Mouse (Mus musculus) retina, embryonic 14.5 days (tissue): ENCODE data around the gene B3gat3.

ENCODE experiments used
- DNase-seq: peaks from one replicate; pipeline ENCODE4 v3.0.0-alpha.2; 2015; ENCODE audit warnings: low spot score

The B3gat3 gene

DNA sequence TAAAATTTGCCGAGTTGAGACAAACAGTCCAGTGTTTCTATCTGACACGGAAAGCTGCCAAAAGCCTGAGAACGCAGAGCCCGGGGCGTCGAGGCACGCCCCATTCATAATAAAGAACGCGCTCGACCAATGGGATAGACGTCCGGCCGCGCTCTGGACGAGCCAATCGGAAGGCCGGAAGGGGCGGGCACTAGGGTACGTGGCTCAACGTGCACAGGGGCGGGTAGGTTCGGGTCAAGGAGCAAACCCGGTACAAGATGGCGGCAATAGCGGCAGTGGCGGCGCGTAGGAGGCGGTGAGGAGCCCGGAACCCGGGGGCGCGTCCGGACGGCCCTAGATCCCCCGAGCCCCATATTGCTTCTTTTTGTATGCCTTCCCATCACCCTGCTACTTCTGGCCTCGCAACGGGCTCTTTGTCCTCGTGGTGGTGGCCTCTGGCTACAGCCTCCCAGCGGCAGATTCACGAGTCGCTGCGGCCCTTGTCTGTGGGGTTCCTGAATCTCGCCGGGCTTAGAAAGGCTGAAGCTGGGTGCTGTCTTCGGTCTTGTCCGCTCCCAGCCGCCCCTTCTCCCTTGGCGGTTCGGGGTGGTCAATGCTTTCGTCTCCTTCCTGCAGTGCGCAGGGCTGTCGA, 22.2 kb upstream of the B3gat3 start, which contains the start of gene Ganab:
Ganab (plus strand) TSS at position 207 of the 631 bp plus-strand sequence.
- peak; percentile 98 for DNase-seq

DNA sequence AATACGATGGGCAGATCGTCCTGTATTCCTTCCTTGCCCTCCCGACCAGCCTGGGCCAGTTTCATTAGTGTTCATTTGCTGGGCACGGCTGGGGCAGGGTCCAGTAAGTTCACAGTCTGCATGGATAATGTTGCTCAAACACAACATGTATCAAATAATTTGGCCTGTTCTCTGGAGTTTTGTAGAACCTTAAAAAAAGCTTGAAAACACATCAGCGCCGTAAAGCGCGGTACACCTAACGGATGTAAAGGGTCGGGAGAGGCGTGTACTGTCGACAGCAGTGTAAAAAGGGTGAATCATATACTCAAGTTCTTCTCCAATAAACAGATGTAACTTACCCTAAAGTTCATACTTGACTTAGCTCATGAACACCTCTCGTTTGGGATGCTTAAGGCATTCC, 21.6 kb upstream of the B3gat3 start:
- no peak for DNase-seq

DNA sequence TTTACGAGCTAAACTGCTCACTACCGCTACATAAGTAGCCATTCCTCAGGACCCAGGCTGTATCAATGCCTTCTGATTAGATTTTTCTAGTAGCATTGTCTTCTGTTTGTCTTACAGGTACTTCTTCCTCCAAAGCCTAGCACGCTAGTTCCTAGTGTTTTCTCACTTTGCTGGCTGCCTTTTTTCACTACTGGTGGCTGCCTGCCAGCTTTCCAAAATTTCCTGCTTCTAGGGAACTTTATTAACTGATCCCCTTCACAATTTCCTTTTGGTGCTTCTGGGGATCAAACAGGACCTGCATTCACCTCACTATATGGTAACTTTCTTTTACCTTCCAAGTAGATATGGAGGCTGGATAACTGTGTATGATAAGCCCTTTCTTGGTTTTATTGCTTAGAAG, 21.1 kb upstream of the B3gat3 start:
- DNase-seq: no peak

DNA sequence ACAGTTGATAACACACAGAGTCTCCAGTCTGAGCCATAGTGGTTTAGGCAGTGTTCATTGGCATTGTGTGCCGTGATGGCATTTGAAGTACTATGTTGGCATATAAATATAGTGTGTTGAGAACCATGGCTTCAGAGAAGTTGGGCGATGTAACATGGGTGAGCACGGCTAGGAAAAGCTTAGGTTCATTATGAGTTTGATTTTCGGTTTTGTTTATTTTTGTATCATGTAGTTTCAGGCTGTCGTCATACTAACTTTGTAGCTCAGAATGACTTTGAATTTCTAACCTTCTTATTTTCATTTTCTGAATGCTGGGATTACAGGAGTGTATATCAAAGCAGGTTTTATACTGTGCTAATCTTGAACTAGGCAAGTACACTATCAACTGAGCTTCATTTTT, 16.8 kb upstream of the B3gat3 start:
- DNase-seq: no peak

DNA sequence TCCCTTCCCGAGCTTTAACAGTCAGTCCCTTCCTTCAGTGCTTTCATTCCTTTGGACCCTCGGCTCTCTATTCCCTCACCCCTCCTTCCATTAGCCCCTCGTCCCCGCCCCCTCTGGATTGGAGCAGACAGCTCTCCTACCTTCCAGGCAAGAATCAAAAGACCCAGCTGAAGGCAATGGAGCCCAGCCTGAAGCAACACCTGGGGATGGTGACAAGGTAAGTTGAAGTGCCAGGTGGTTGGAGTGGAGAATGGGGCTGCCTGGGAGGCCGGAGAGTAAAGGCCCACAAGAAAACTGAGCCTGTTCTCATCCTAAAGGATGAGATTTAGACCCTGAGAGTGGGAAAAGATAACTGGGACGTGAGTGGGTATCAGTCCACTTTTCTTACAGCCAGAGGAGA, 11.6 kb upstream of the B3gat3 start:
- DNase-seq: no peak

DNA sequence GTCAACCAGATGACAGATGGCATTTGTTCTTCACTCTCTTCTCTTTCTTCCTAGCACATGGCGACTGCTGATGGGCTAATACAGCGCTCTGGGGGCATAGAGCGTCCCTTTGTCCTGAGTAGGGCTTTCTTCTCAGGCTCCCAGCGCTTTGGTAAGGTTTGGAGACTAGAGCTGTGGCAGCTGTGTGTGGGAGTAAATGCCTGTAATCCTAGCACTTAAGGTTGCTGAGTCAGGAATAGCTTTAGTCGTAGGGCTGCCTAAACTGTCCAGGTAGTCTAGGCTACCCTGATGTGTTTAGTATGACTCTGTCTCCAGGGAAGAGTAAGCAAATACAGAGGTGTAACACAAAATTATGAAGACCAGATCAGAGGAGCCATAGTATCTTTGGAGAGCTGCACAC, 8.4 kb upstream of the B3gat3 start:
- no peak for DNase-seq

DNA sequence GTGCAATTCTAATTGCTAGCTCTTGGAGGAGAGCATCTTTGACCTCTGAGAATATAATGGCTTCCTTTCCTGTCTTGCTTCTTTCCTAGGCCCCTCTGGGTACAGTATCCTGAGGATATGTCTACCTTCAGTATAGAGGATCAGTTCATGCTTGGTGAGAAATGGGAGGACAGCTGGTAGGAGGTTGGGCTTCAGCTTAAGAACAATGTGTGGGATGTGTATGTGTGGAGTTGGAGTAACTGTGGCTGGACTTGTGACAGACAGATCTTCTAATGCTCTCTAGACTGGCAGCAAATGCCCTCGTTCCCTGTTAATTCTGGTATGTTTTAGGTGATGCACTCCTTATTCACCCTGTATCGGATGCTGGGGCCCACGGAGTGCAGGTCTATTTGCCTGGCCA, 6.0 kb upstream of the B3gat3 start:
- no peak for DNase-seq

DNA sequence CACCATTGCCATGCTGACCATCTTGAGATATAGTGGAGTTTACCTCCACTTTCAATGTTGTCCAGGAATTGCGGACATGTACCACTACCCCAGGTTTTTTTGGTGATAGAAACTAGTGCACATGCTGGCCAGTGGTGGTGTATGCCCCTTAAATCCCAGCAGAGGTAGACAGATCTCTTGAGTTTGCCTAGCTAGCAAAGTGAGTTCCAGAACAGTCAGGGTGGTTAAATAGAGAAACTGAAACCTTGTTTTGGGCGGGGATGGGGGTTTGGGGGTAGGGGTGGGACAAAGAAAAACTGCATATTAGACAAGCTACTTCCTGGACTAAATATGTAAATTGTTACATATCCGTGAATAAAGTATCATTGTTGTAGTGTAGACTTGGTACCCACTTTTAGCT, 1.2 kb upstream of the B3gat3 start:
- DNase-seq: no peak

DNA sequence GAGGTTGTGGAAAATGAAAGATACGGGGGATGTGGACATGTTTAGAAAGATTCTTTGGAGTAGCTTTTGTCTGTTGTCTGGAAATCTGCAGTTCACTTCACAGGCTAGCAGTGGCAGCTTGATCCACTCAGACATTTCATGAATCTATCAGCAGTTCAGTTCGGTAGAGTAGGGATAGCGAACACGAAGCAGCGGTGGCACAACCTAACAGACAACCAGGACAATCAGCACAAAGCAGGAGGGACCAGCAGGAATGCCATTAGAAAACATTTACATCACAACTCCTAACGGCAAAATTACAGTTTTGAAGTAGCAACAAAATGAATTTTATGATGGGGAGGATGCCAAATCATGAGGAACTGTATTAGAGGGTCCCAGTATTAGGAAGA, 496 bp upstream of the B3gat3 start:
- DNase-seq: no peak

DNA sequence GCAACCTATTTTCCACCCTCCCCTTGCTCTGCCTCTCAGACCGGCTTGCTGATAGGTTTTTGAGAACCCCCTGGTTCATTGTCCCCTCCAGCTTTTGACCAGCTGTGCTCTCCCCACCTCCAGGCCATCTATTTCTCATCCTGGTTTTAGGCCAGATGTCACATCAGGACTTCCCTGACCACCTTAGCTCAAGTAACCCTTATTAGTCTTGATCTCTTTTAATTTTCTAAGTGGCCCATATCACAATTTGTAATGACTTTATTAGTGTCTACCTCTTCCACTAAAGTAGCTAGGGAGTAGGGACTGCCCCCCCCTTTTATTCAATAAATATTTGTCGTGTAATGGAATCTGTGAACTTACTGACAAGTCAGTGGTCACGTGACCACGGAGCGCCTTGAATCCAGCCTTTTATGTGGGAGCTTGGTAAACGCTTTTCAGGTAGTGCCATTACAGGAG, 690 bp downstream of the B3gat3 start:
- DNase-seq: peak; percentile 60

DNA sequence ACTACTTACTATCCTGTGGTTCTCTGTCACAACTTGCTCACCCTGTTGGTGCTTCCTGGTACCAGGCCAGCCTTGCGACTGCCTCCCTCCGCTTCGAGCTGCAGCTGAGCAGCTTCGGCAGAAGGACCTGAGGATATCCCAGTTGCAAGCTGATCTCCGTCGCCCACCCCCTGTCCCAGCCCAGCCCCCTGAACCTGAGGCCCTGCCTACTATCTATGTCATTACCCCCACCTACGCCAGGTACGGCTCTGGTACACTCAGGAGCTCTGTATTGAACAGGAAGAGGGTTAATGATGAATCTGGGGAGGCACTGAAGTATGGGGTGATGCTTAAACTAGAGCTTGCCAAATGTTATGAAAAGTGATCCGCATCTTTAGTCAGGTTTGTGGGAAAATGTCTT, 1.6 kb downstream of the B3gat3 start:
- DNase-seq: no peak

DNA sequence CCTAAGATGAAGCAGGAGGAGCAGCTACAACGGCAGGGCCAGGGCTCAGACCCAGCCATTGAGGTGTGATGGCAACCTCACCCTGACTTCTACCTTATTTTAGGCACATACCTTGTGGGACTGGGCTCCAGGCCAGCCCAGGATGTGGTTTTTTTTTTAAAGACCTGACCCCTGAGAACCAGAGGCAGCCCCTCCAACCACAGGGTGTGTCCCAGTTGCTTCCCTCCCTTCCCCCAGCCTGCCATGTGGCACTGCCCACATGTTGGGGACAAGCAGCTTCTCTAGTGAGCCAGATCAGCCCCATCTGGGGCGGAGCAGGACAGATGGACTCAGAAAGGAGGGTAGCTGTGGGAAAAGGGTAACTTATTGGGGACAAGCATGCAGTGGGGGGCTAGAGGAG, 6.6 kb downstream of the B3gat3 start:
- no peak for DNase-seq

DNA sequence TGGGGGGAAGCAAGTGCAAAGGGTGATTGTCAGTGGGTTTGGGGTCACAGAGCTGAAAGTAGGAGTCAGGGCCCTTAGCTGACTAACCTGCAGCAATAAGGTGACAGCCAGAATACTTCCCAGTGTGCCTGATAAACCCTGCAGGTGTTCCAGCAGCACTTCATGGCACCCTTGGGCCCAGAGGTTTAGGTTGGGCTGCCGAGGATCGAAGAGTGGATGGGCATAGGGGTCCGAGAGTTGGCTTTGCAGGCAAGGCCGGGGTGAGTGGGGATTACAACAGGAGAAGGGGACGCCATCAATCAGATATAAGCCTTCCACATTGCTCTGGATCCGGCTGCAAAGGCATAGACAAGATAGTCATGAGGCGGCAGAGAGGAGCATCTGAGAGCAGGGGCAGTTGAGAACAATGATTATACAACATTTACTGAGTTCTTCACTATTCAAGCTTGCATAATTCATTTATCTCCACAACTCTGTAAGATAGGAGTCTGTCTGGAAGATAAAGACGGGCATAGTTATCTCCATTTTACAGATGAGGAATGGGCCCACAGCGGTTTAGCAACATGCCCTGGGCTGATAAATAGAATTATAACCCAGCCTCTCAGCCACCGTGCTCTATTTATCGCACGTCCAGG, 7.8 kb downstream of the B3gat3 start:
- no peak for DNase-seq

DNA sequence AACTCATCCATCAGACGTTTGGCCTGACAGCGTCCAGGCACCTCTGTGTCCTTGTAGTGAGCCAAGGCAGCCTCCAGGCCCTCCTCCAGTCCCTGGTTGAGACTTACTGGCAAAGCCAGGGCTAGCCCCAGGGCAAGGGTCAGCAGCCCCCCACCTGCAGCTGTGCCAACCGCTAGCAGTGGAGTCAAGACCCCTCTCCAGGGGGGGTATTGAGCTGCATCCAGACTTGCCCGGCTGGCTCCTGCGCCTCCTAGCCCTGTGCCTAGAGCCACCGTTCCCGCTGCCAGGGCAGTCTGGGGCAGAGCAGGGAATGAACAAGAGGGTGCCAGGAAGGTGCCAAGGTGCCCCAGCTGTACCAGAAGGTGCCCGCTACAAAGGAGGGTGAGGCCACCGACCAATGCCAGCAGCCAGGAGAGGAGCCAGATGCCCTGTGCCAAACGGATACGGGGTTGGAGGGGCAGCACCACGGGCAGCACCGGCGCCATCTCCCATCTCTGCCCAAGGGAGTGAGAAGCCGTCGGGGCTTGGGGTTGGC, 8.6 kb downstream of the B3gat3 start:
- no peak for DNase-seq

DNA sequence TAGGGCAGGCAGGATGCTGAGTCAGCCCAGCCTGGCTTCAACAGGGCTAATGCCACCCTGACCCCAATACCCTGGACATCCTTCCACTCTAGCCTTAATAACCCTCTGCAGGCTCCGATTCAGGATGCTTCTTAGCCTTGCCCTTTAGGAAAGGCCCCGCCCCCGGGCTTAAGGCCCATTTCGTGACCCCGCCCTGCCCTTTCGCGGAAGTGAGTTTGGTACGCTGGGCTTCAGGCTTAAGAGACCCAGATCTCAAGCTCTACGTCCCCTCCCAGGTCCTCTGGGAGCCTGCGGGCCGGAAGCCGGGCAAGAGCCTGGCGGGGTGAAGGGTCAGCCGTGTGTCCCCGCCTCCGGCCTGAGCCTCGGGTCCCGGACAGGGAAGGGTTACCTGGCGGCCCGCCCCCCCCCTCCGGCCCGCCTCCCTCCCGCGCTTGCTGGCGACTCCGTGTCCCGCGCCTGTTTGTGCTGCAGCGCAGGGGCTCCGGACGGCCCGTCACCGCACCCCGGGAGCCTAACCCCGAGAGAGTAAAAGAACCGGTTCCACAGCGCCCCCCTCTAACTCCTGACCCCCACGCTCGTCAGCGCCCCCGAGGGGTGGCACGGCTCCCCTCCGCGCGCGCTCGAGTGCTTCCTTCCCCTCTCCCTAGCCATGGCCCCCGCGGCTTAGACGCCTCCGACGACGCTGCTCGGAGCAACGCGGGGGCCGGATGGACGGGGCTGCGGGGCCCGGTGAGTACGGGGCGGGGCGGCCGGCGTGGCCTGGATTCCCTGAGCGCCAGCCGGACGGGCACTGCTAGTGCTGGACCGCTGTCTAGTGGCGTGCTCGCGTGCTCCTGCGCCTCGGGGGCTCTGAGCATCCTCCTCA, 9.3 kb downstream of the B3gat3 start, which contains the start of the genes Rom1 and Eml3:
Rom1 (minus strand) TSS at position 133 of the 865 bp plus-strand sequence.
Eml3 (plus strand) TSS at position 329 of the 865 bp plus-strand sequence.
- peak; percentile 77 for DNase-seq

DNA sequence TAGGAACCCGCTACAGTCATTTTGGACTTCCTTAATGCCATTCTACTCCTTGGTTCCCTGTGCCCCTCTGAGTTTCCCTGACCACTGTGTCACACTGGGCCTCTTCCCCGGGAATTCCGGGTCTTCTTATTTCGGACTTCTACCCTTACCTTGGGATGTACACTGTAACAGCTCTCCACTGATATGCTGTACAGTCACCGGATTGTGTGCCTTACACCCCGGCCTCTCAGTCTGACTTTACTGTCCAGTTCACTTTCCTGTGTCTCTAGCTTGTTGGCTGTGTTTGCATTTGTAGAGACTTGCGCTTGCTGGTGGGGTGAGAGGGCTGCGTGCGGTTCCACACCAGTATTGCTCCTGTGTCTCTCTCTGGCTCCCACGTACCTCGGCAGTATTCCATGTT, 9.9 kb downstream of the B3gat3 start:
- no peak for DNase-seq

DNA sequence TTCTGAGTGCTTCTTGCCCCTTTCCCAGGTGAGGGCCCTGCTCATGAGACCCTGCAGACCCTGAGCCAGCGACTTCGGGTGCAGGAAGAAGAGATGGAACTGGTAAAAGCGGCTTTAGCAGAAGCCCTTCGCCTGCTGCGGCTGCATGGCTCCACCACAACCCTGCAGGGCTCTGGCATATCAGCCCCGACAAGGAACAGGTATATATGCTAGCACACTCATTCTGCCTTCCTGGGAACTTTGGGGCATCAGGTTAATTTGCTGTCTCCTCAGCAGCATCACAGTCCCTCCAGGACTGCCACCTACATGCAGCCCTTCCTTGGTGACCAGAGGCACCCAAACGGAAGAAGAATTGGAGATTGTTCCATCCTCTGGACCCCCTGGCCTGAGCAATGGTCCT, 10.6 kb downstream of the B3gat3 start:
- DNase-seq: no peak

DNA sequence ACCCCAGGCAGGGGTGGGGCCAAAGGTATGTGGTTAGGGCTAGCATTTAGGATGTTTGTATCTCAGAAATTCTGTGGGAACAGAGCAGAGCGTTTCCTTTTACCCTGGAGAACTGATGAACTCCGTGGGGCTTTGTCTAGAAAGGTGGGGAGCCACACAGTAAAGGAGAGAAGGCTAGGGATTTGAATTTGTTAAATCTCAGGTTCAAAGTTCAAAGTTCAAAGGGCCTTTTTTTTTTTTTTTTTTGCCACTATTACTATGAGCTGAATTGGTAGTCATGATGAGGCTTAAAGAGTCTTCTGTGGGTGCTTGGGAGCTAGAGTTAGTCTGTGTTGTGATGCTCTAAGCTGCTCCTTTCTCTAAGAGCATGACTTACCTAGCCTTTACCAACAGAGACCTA, 16.6 kb downstream of the B3gat3 start:
- no peak for DNase-seq

DNA sequence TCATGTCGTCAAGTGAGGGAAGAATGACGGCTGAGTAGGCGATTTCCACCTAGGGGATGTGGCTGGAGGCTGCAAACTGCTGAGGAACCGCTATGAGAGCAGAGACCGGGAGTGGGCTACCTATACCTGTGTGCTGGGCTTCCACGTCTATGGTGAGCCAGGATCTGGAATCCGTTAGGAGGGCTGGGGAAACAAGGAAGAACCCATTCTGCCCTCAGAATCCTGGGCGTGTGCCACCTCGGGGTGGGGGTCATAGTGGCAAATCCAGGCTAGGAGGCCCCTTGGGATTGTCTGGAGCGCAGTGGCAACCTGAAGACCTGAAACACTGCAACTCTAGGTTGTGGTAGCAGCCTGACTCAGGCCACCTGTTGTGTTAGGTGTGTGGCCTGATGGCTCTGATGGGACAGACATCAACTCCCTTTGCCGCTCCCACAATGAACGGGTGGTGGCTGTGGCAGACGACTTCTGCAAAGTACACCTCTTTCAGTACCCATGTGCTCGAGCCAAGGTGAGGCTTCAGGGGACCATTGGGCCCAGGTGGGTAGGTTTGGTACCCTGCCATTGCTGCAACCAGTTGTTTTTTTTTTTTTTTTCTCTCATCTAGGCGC, 20.5 kb downstream of the B3gat3 start:
- no peak for DNase-seq

DNA sequence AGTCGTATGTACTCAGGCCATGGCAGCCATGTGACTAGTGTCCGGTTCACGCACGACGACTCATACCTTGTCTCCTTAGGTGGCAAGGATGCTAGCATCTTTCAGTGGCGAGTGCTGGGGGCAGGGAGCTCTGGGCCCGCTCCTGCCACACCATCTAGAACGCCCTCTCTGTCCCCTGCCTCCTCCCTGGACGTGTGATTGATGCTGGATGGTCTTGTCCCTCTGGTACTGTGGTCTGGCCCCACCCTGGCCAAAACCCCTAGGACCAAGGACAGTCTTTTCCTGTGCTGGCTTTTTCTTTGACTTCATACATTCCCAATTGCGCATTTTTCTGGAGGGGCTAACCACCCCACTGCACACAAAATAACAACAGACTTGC, 21.0 kb downstream of the B3gat3 start:
- DNase-seq: no peak

DNA sequence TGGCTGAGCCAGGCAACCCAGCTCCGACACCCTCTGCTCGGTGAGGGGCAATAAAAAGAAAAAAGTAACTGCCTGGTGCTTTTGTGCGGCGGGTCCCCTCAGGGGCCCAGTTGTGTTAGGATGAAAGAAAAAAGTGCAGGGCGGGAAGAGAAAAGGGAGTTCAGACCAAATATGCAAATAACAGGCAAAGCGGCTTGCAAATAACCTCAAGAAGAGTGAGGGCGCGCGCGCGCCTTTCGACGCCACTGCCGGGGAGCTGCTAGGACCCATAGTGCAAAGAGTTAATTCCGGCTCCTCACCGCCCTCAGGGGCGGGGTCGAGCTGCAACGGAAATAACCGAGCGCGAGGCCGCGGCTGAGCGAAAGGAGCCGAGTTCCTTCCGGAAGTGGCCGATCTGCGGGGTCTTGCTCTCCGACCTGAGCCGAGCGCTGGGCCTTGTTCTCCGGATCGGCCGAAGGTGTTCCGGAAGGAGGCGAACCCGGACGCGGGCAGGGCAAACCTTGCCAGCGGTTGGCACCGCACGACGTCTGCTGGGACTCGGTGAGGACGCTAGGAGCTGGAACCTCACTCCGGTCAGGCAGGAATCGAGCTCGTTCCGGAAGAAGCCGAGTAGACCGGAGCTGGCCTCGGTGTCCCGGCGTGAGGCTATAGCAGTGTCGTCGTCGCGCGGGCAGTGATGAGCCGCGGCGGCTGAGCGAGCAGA, 21.5 kb downstream of the B3gat3 start, which contains the start of gene Mta2:
Mta2 (plus strand) TSS at position 361 of the 703 bp plus-strand sequence.
- peak; percentile 98 for DNase-seq
